Mouse (Mus musculus) brown adipose tissue, adult 24 weeks (tissue): ENCODE measurements around the gene Sfxn4. TPM values are rescaled to one million over a fixed set of nuclear protein-coding genes. Genes with fewer than 3 reads are reported as not detected.

Experiments used
- H3K27ac ChIP-seq: fragments of 200-500 bp; replicated peaks from 2 replicates; pipeline ENCODE4 v1.5.1; 2012; ENCODE audit warnings: low read depth, mild to moderate bottlenecking, low read length
- H3K4me1 ChIP-seq: fragments of 200-500 bp; 2 replicates; pipeline ENCODE4 v1.6.1; 2012; ENCODE audit warnings: low read length, mixed read lengths; ENCODE audit not compliant: control insufficient read depth, insufficient read depth, insufficient read length
- H3K4me3 ChIP-seq: fragments of 200-500 bp; 2 replicates; pipeline ENCODE4 v1.5.1; 2012; ENCODE audit warnings: low read depth, mild to moderate bottlenecking, low read length, moderate library complexity; ENCODE audit not compliant: insufficient read depth
- polyA plus RNA-seq: library from polyadenylated mRNA; stranded (reverse); fragments of >200 nt; gene quantifications from 2 replicates; pipeline ENCODE4 v1.2.4, GENCODE M21; 2012; ENCODE audit not compliant: missing spikeins, insufficient read depth, insufficient read length

Sfxn4 gene
- polyA plus RNA-seq, 1 experiment, result 12.0 TPM

DNA sequence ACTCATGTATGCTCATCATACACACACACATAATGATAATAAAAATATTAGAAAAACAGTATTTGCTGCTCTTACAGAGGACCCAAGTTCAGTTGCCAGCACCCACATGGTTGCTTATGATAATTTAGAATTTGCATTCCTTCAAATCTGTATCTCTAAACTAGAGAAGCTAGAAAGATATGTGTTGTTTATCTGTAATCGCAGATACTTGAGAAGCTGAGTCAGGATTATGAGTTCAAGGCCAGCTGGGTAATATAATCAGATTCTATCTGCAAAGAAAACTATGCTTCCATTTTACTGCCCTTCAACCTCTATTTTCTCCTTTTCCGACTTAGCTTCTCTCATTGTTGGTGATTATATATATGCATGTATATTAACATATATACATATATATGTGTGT lies 63.9 kb downstream of the Sfxn4 start:
- no peak overlapping the region for H3K27ac ChIP-seq
- H3K4me1 ChIP-seq, result no peaks in the 10 kb centered on the region
- H3K4me3 ChIP-seq, result no peak overlapping the region

DNA sequence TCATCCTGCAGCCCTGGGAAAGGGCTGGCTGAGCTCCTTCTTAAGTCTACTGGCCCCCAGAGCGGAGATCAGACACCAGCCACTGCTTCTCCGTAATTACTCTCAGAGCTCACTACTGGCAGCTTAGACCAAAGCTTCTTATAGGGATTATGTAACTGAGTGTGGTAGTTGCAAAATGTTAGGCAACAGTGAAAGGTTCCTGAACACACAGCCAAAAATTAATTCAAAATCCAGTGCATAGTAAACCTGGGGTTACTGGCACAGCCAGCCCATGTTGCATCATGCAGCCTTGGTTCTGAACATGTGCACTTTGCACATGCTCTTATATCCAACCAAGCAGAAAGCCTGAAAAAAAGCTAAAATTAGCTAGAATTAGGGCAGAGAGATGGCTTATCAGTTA lies 66.0 kb downstream of the Sfxn4 start:
- Histone ChIP-seq H3K27ac (peak overlapping the region; percentile 53; the same call in 1 of the 2 replicates), H3K4me1 (no peaks in the 10 kb centered on the region), H3K4me3 (no peak overlapping the region)

DNA sequence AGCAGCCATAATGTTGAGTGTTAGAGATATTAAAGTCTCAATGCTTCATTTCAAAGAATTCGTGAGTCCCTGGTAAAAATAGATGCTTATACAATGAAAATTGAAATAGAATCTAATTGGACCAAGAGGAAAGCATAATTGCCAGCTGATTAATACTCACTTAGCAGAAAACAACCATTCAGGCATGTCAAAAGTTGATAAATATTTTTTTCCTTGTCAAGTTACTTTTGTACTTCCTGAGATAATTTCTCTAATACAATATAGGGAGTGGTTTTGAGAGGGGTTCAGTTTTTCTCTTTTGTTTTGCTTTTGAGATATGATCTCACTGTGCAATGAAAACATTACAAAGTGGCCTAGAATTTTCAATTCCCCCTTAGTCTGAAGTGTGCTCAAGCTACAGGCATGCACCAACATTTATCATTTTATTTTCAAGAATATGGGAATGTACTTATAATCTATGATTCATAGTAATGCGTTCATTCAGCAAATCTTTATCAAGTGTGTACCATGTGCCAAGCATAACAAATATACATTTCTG lies 68.0 kb downstream of the Sfxn4 start:
- no peak overlapping the region for H3K27ac ChIP-seq
- H3K4me3 ChIP-seq, result no peak overlapping the region
- no peaks in the 10 kb centered on the region for H3K4me1 ChIP-seq

DNA sequence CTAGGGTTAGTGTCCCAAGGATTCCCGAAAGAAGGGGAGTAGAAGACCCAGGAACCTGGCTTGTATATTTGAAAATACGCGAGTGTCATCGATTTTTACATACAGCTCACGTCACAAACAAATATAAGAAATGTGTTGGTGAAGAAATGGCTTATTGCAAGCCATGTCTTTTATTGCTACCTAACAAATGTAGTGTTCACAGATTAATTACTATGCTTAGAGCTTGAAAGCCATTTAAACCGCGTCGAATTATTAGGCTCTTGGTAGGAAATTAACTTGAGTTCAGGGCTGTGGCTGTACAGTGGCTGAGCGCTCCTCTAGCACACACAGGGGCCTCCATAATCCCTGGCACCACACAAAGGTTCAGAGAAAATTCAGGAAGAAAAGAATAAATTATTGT lies 70.1 kb downstream of the Sfxn4 start:
- peaks cover 4% of the 10 kb centered on the region; the same call in 1 of the 2 replicates for H3K4me1 ChIP-seq
- peak overlapping the region; percentile 100 for H3K27ac ChIP-seq

DNA sequence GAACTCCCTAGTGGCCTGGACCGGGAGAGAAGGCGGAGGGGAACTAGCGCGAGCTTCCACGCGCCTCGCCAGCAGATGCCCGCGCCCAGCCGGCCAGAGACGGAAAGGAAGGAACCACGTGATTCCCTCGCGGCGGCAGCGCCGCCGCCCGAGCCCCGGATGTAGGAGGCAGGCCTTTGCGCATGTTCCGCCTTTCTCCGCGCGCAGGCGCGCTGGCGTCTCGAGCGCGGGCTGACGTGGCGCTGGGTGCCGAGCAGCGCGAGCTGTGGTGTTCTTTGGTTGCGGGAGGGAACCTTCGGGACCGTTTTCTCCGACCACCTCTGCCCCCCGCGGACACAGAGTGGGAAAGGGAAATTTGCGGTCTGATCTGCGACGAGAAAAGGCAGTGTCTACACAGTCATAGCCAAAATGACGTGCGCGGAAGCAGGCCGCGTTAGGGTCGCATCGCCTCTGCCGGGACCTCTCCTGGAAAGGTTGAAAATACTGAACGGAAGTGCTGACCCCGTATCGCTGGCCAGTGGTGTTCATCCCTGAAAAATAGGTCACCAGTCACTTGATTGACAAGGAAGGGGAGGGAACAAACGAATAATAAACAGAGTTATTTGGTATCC lies 70.6 kb downstream of the Sfxn4 start, which contains the start of gene Eif3a:
Eif3a (minus strand) TSS at position 108 of the 611 bp plus-strand sequence.
- Histone ChIP-seq H3K27ac (peak within 1 kb of the TSS; percentile 100), H3K4me1 (peaks cover 7% of the 10 kb centered on the region; the same call in 1 of the 2 replicates), H3K4me3 (peak within 1 kb of the TSS; percentile 95)

More for the DNA sequence above, 70.1 kb downstream of the Sfxn4 start:
- peak overlapping the region; percentile 95 for H3K4me3 ChIP-seq

DNA sequence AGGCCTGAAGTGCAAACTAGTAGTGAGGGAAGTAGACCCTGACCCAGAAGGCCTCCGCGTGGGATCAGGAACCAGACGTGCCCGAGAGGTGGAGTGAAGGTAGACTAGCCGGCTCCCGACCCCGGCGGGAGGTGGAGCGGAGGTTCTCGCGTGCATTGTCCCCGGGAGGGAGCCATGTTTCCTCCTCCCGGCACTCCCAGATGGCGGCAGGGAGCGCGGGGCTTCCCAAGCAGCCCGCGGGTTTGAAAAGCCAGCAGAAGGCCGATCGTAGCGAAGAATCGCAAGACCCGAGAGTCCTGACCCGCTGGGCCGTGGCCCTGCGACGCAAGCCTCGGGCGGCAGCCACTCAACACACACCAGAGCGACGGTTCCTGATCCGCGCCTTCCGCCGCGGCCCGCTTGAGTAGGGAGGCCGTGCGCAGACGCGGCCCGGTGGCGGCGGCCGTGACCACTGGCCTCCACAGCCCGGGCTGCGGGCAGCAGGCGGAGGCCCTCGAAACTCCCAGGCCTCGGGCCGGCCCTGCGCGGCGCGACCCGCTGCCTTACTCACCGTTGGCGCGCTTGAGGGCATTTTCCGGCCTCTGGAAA lies 71.3 kb downstream of the Sfxn4 start:
- H3K4me3 ChIP-seq, result peak overlapping the region; percentile 95
- peaks cover 7% of the 10 kb centered on the region; the same call in 1 of the 2 replicates for H3K4me1 ChIP-seq
- H3K27ac ChIP-seq, result peak overlapping the region; percentile 90

DNA sequence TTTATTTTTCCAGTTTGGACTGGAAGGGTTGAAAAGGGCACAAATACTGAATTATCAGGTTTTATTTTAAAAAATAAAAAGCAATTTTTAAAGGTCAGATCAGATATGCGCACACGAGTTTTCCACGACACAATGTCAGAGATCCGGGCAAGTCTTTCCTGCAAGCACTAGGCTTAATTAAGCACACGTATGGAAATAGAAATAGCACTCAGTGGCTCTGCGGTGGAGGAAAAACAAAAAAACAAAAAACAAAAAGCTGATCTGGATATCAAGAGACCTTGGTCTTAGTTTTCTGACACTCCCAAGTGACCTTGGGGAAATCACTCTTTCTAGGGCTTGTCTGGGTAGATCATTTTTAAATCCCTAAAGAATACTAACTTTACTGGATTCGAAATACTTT lies 71.8 kb downstream of the Sfxn4 start:
- Histone ChIP-seq H3K4me1 (peaks cover 7% of the 10 kb centered on the region; the same call in 1 of the 2 replicates), H3K4me3 (peak overlapping the region; percentile 95), H3K27ac (peak overlapping the region; percentile 90)

DNA sequence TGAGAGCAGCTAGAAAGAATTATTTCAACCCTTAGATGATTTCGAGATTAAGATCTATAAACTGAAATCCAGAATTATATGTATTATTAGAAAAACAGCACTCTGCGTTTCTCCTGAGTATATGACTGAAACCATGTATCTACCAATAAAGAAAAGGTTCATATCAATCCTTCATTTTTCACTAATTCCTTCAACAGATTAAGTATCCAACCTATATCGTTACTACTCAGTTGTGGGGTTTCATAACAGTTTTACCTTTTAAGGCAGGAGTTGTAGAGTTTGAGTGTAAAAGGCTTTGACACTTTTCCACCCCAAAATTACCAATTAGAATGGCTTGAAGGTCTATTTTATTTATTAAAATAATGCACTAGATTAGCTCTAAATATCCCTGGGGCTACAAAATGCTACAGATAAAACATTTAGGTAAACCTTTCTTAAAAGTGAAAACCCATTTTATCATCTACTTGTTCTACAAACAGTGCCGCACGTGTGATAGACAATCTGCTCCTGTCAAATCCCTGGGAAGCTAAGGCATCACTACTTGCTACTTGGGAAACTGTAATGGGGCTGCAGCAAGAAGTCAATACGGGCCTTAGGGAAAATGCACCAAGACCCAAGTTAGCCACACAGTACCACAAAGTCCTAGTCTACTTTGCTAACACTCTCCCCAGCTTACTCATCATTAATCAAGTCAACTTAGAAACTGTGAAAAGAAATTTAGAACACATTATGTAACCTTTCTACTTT lies 72.9 kb downstream of the Sfxn4 start:
- Histone ChIP-seq H3K4me1 (peaks cover 7% of the 10 kb centered on the region; the same call in 1 of the 2 replicates), H3K27ac (no peak overlapping the region), H3K4me3 (peak overlapping the region; percentile 43; the same call in 1 of the 2 replicates)

DNA sequence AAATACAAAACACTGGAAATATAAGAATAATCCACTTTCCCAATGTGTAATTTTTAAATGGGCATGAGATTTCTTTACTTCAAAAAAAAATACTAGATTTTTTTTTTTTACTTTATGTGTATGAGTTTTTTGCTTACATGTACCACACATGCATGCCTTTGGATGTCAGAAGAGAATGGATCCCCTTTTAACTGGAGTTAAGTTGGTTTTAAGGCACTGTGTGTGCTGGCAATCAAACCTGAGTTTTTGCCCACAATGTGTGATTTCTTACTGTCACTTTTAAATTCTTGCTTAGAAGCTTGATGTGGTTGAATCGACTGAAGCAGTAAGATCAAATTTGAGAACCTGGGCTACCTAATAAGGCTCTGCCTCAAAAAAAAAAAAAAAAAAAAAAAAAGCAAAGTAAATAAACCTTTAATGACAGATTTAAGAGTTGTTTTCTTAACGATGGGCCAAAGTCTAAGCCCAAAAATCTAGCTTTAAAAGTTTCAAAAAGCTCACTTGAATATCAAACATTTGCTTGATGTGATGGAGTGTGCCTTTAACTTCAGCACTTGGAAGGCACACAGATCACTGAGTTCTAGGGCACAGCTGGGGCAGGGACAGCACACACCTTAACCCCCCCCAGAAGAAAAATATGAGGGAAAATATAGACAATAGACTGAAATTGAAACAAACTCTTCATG lies 73.7 kb downstream of the Sfxn4 start:
- peaks cover 7% of the 10 kb centered on the region; the same call in 1 of the 2 replicates for H3K4me1 ChIP-seq
- no peak overlapping the region for H3K27ac ChIP-seq
- no peak overlapping the region for H3K4me3 ChIP-seq

Other genes starting within 250 kb of the Sfxn4 start
- gene Nanos1, start 105.5 kb downstream of the Sfxn4 start, polyA plus RNA-seq, result not detected in 2 replicates
- gene Eif3a, start 70.8 kb downstream of the Sfxn4 start, polyA plus RNA-seq, result 79.1 and 88.5 TPM in 2 replicates
- gene Fam45a, start 49.9 kb downstream of the Sfxn4 start, polyA plus RNA-seq, result 27.5 and 27.7 TPM in 2 replicates
- gene Prdx3, start 13.1 kb upstream of the Sfxn4 start, polyA plus RNA-seq, result 639 and 741 TPM in 2 replicates
- 16.7 and 22.8 TPM in 2 replicates for gene Grk5, start 28.3 kb upstream of the Sfxn4 start, polyA plus RNA-seq